Mouse (Mus musculus): ENCODE measurements around the gene 4931414P19Rik. TPM values are rescaled to one million over a fixed set of nuclear protein-coding genes. Genes with fewer than 3 reads are reported as not detected.
A peak's percentile ranks its signal among the peaks of the same experiment; 100 is the strongest.

The 4931414P19Rik gene
- polyA plus RNA-seq, 1 experiment from 2014 or later = 7.7 TPM

DNA sequence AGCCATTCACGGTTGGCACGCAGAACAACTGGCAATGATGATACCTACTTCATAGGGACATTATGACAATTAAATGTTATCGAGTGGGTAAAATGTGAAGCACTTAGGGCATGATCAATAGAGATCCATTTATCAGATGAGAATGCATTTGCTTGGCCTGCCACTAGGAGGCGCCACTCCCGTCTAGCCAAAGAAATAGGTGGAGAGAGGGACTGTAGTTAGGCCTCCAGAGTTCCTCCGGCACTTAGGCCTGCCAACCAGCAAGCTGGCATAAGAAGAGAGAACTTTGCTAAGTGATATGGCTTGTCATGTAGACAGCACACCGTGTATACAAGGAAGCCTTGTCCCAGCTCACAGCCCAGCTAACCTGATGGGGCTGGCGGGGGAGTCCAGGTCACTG is 31.2 kb upstream of the 4931414P19Rik start:
- Histone ChIP-seq H3K9ac (replicated peaks; ENCODE audit: low read length) (no peak overlapping the region), H3K27ac (replicated peaks; ENCODE audit: low read depth, low read length) (no peak overlapping the region), H3K4me2 (ENCODE audit: low read depth, low read length) (no peak overlapping the region), H3K4me3 (ENCODE audit: low read depth, low read length) (no peak overlapping the region), H3K4me1 (ENCODE audit: control insufficient read depth, insufficient read depth, low read length) (peaks cover 6% of the 10 kb centered on the region; the same call in 1 of the 2 replicates), H3K36me3 (replicated peaks; ENCODE audit: control insufficient read depth, insufficient read depth, low read depth, low read length) (peaks cover 11% of the 10 kb centered on the region), H3K27me3 (ENCODE audit: control insufficient read depth, insufficient read depth, low read length) (no peaks in the 10 kb centered on the region), H3K9me3 (replicated peaks; ENCODE audit: control insufficient read depth, low read length) (no peaks in the 10 kb centered on the region)
- peak; percentile 67 for DNase-seq (ENCODE audit: low spot score)
- WGBS = 47% methylated on average over 8 of the region's 8 CpGs
- ATAC-seq (replicated peaks; ENCODE audit: insufficient number of reproducible peaks, low FRiP score, low TSS enrichment, low read depth) = no peak

DNA sequence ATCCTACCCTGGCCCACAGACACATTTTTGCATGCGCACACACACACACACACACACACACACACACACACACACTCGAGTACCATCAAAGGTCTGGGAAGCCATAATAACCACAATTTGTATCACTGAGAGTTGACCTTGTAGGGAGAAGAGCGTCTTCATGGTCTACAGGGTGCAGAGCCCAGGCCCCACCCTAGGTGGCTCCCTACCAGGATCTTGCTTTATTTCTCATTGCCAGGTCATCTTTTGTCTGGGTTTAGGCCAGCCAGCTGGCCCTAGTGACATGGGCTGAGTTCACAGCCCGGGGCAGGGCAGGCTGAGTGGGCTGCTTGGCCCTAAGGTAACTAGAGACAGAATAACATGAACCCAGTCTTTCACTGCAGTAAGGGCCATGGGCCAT is 28.4 kb upstream of the 4931414P19Rik start:
- Histone ChIP-seq H3K4me1 (ENCODE audit: control insufficient read depth, insufficient read depth, low read length) (no peaks in the 10 kb centered on the region), H3K27me3 (ENCODE audit: control insufficient read depth, insufficient read depth, low read length) (no peaks in the 10 kb centered on the region), H3K4me2 (ENCODE audit: low read depth, low read length) (no peak overlapping the region), H3K4me3 (ENCODE audit: low read depth, low read length) (no peak overlapping the region), H3K9ac (replicated peaks; ENCODE audit: low read length) (no peak overlapping the region), H3K27ac (replicated peaks; ENCODE audit: low read depth, low read length) (no peak overlapping the region), H3K36me3 (replicated peaks; ENCODE audit: control insufficient read depth, insufficient read depth, low read depth, low read length) (peaks cover 13% of the 10 kb centered on the region), H3K9me3 (replicated peaks; ENCODE audit: control insufficient read depth, low read length) (no peaks in the 10 kb centered on the region)
- DNase-seq (ENCODE audit: low spot score) (no peak), ATAC-seq (replicated peaks; ENCODE audit: insufficient number of reproducible peaks, low FRiP score, low TSS enrichment, low read depth) (no peak)
- 89% methylated on average over 4 of the region's 4 CpGs for WGBS

DNA sequence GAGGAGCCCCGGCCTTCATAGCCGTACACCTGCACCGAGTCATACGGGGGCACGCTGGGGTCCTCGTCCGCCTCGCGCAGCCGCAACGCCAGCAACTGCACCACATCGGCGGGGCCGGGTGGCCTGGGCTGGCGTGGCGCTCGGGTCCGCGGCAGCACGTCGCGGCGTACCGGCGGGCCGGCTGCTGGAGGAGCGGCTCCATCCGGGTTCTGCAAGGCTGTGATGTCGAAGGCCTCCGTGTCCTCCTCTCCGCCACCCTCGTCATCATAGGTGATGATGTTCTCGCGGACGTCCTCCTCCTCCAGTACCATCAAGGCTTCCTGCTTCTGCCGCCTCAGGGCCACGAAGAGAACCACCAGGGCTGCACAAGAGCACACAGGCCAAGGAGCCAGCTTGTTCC is 26.5 kb upstream of the 4931414P19Rik start:
- DNase-seq (ENCODE audit: low spot score) (no peak), ATAC-seq (replicated peaks; ENCODE audit: insufficient number of reproducible peaks, low FRiP score, low TSS enrichment, low read depth) (no peak)
- 91% methylated on average over 30 of the region's 37 CpGs for WGBS
- no peak overlapping the region for H3K9ac ChIP-seq (replicated peaks; ENCODE audit: low read length)
- no peak overlapping the region for H3K4me3 ChIP-seq (ENCODE audit: low read depth, low read length)
- peaks cover 13% of the 10 kb centered on the region for H3K36me3 ChIP-seq (replicated peaks; ENCODE audit: control insufficient read depth, insufficient read depth, low read depth, low read length)
- H3K27me3 ChIP-seq (ENCODE audit: control insufficient read depth, insufficient read depth, low read length) = no peaks in the 10 kb centered on the region
- H3K9me3 ChIP-seq (replicated peaks; ENCODE audit: control insufficient read depth, low read length) = no peaks in the 10 kb centered on the region
- no peak overlapping the region for H3K27ac ChIP-seq (replicated peaks; ENCODE audit: low read depth, low read length)
- H3K4me1 ChIP-seq (ENCODE audit: control insufficient read depth, insufficient read depth, low read length) = no peaks in the 10 kb centered on the region
- H3K4me2 ChIP-seq (ENCODE audit: low read depth, low read length) = no peak overlapping the region

DNA sequence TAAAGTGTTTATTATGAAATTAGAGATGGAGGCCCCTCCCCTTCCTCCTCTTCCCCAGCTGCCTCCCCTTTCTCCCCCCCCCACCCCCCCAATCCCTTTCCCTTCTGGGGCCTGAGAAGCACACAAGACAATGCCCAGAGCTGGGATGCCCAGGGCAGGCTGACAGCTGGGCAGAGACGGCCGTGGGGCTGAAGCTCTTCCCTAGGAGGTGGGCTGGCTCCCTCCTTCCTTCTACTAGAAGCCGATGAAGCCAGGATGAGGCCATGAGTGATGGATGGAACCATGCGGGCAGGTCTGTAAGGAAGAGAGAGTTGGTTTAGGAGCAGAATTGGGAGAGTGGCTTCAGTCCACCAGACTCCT is 25.4 kb upstream of the 4931414P19Rik start:
- 66% methylated on average over 4 of the region's 4 CpGs for WGBS
- Histone ChIP-seq H3K4me3 (ENCODE audit: low read depth, low read length) (no peak overlapping the region), H3K9ac (replicated peaks; ENCODE audit: low read length) (no peak overlapping the region), H3K4me1 (ENCODE audit: control insufficient read depth, insufficient read depth, low read length) (no peaks in the 10 kb centered on the region), H3K36me3 (replicated peaks; ENCODE audit: control insufficient read depth, insufficient read depth, low read depth, low read length) (peaks cover 13% of the 10 kb centered on the region), H3K27ac (replicated peaks; ENCODE audit: low read depth, low read length) (no peak overlapping the region), H3K9me3 (replicated peaks; ENCODE audit: control insufficient read depth, low read length) (no peaks in the 10 kb centered on the region), H3K27me3 (ENCODE audit: control insufficient read depth, insufficient read depth, low read length) (no peaks in the 10 kb centered on the region), H3K4me2 (ENCODE audit: low read depth, low read length) (no peak overlapping the region)
- DNase-seq (ENCODE audit: low spot score) = no peak
- no peak for ATAC-seq (replicated peaks; ENCODE audit: insufficient number of reproducible peaks, low FRiP score, low TSS enrichment, low read depth)

DNA sequence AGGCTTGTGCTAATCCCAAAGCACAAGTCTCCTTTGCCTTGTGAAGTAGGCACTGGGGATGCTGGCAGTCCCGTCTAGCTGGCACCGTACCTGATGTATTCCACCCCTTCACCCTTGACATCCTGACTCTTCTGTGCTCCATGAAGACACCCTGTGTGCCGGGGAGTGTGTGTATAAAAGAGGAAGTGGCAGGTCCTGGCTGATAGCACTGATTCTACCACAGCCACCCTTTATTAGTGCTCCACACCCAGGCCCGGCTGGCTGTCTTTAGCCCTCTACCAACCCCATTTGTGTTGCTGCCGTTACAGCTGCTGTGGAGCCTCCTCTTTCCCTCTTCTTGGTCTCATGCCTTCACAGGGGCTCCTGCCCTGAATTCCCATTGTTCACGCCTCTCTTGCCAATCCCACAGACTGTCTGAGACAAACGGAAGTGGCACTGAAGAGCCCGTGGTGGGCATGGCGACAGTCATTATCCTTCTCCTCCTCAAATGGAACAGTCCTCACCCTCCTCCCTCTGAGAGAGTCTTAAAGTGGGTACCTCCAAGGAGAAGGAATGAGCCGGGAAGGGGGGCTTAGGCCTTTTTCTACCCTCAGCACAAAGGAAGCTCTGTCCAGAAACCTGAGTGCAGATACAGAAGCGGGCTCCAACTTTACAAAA is 24.9 kb upstream of the 4931414P19Rik start:
- no peak overlapping the region for H3K27ac ChIP-seq (replicated peaks; ENCODE audit: low read depth, low read length)
- H3K4me1 ChIP-seq (ENCODE audit: control insufficient read depth, insufficient read depth, low read length) = no peaks in the 10 kb centered on the region
- no peak overlapping the region for H3K4me2 ChIP-seq (ENCODE audit: low read depth, low read length)
- H3K36me3 ChIP-seq (replicated peaks; ENCODE audit: control insufficient read depth, insufficient read depth, low read depth, low read length) = peaks cover 13% of the 10 kb centered on the region
- ATAC-seq (replicated peaks; ENCODE audit: insufficient number of reproducible peaks, low FRiP score, low TSS enrichment, low read depth) = no peak
- H3K9me3 ChIP-seq (replicated peaks; ENCODE audit: control insufficient read depth, low read length) = no peaks in the 10 kb centered on the region
- H3K27me3 ChIP-seq (ENCODE audit: control insufficient read depth, insufficient read depth, low read length) = no peaks in the 10 kb centered on the region
- no peak overlapping the region for H3K4me3 ChIP-seq (ENCODE audit: low read depth, low read length)
- no peak for DNase-seq (ENCODE audit: low spot score)
- no peak overlapping the region for H3K9ac ChIP-seq (replicated peaks; ENCODE audit: low read length)
- WGBS = 77% methylated on average over 11 of the region's 11 CpGs

DNA sequence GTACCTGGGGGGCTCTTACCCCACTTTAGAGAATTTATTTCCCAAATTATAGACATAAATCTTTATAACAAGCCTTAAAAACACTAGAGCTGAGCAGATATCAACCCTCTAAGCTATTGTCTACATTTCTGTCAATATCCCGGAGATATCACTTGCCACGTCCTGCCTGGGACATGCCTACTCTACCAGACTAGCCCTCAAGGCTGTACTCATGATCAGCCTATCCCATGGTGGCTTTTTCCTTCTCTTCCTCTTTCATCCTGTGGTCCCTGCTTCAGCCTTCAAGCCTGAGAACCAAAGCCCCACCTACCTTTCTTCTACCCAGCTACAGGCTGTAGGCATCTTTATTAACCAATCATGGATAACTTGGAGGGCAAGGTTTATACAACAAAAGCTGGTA is 24.0 kb upstream of the 4931414P19Rik start:
- 85% methylated on average over 2 of the region's 2 CpGs for WGBS
- ATAC-seq (replicated peaks; ENCODE audit: insufficient number of reproducible peaks, low FRiP score, low TSS enrichment, low read depth) (no peak), DNase-seq (ENCODE audit: low spot score) (no peak)
- Histone ChIP-seq H3K9me3 (replicated peaks; ENCODE audit: control insufficient read depth, low read length) (no peaks in the 10 kb centered on the region), H3K4me3 (ENCODE audit: low read depth, low read length) (no peak overlapping the region), H3K27ac (replicated peaks; ENCODE audit: low read depth, low read length) (no peak overlapping the region), H3K36me3 (replicated peaks; ENCODE audit: control insufficient read depth, insufficient read depth, low read depth, low read length) (peaks cover 13% of the 10 kb centered on the region), H3K27me3 (ENCODE audit: control insufficient read depth, insufficient read depth, low read length) (no peaks in the 10 kb centered on the region), H3K9ac (replicated peaks; ENCODE audit: low read length) (no peak overlapping the region), H3K4me1 (ENCODE audit: control insufficient read depth, insufficient read depth, low read length) (no peaks in the 10 kb centered on the region), H3K4me2 (ENCODE audit: low read depth, low read length) (no peak overlapping the region)

DNA sequence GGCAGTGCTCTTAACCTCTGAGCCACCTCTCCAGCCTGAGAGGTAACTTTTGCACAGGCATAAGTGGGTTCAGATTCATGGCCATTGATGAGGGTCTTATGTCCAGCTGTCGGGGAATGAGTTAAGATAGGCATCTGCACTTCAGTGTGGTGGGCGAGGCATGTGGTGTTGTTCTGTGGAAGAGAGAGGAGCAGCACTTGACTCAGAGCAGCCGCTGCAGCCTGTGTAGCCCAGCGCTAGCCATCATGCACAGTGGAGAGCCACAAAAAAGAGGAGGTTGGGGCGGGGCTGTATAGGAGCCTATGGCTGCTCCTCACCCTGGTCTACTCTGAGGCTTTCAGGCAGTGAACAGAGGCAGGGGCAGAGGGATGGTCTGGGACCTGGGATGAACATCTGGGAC is 22.3 kb upstream of the 4931414P19Rik start:
- no peak overlapping the region for H3K4me3 ChIP-seq (ENCODE audit: low read depth, low read length)
- H3K4me1 ChIP-seq (ENCODE audit: control insufficient read depth, insufficient read depth, low read length) = no peaks in the 10 kb centered on the region
- H3K4me2 ChIP-seq (ENCODE audit: low read depth, low read length) = no peak overlapping the region
- 76% methylated on average over 5 of the region's 5 CpGs for WGBS
- H3K27me3 ChIP-seq (ENCODE audit: control insufficient read depth, insufficient read depth, low read length) = no peaks in the 10 kb centered on the region
- ATAC-seq (replicated peaks; ENCODE audit: insufficient number of reproducible peaks, low FRiP score, low TSS enrichment, low read depth) = no peak
- no peaks in the 10 kb centered on the region for H3K9me3 ChIP-seq (replicated peaks; ENCODE audit: control insufficient read depth, low read length)
- no peak overlapping the region for H3K27ac ChIP-seq (replicated peaks; ENCODE audit: low read depth, low read length)
- H3K36me3 ChIP-seq (replicated peaks; ENCODE audit: control insufficient read depth, insufficient read depth, low read depth, low read length) = peaks cover 9% of the 10 kb centered on the region
- no peak for DNase-seq (ENCODE audit: low spot score)
- H3K9ac ChIP-seq (replicated peaks; ENCODE audit: low read length) = no peak overlapping the region

DNA sequence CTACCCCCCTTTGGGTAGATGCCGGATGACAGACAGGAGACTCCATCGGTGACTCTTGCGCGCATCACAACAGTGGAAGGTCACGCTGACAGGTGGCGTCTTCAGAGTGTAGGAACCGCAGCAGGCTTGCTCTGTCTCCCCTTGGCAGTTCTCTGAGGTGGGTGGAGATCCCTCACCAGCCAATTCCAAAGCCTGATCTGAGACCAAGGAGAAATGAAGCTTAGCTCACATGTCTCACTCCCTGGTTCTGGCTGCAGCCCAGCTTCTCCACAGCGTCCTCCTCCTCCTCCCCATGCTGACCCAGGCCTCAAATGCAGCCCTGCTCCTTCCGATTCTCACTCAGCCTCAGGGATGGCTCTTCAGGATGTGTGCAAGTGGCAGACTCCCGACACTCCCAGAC is 19.2 kb upstream of the 4931414P19Rik start:
- Histone ChIP-seq H3K27ac (replicated peaks; ENCODE audit: low read depth, low read length) (no peak overlapping the region), H3K9ac (replicated peaks; ENCODE audit: low read length) (no peak overlapping the region; the same call in 1 of the 2 replicates), H3K4me1 (ENCODE audit: control insufficient read depth, insufficient read depth, low read length) (no peaks in the 10 kb centered on the region), H3K4me3 (ENCODE audit: low read depth, low read length) (no peak overlapping the region), H3K9me3 (replicated peaks; ENCODE audit: control insufficient read depth, low read length) (no peaks in the 10 kb centered on the region), H3K27me3 (ENCODE audit: control insufficient read depth, insufficient read depth, low read length) (no peaks in the 10 kb centered on the region), H3K4me2 (ENCODE audit: low read depth, low read length) (no peak overlapping the region), H3K36me3 (replicated peaks; ENCODE audit: control insufficient read depth, insufficient read depth, low read depth, low read length) (no peaks in the 10 kb centered on the region)
- 57% methylated on average over 10 of the region's 10 CpGs for WGBS
- DNase-seq (ENCODE audit: low spot score) (no peak), ATAC-seq (replicated peaks; ENCODE audit: insufficient number of reproducible peaks, low FRiP score, low TSS enrichment, low read depth) (no peak)
